Mouse (Mus musculus): ENCODE results near the gene Gpr173.
"Not testable (repeated sequence)": the region's sequence is repeated elsewhere in the genome, so short reads cannot be mapped to it uniquely, and the experiment has no call there.

Gene Gpr173

GRCm38 (mm10) chrX:152368397-152369273, at the start of gene Gpr173:
Gene Gpr173, minus strand, starts transcription at chrX:152368704.
- peak; percentile 79 for DNase-seq (ENCODE audit: extremely low spot score, low spot score)

DNA sequence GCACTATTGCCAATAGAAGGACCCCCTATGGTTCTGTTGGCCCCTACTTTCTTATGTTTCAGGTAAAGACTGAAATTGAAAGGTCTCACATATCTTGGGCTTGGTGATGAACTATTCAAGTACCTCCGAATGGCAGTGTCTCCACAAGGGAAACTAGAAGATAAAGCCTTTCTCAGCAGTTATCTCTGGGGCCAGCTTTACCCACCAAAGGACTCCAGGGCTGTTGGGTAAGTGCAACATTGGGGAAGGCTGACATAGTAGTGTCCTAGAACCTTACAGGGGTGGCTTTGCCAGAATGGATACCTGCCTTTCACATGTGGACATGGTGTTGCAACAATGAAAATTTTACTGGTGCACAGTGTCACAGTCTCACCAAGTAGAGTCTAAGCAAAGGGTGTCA, 34.7 kb upstream of the Gpr173 start:
- no peak for DNase-seq (ENCODE audit: extremely low spot score, low spot score)

DNA sequence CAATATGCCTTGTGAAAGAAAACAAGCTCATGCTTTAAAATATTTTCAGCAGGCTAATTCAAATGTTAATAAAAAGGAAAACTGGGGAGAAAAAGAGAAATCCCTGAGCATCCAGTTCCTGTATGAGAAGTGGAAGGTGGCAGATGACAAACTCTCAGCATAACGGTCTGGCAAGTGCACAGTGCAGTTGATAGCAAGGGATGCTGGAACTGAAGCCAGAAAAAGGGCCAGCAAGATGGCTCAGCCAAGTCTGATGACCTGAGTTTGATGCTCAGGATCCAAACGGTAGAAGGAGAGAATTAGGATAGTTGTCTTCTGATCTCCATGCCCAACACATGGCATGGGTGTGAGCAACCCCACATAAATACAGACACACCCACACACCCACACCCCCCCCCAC, 31.6 kb upstream of the Gpr173 start:
- DNase-seq (ENCODE audit: extremely low spot score, low spot score) = no peak

DNA sequence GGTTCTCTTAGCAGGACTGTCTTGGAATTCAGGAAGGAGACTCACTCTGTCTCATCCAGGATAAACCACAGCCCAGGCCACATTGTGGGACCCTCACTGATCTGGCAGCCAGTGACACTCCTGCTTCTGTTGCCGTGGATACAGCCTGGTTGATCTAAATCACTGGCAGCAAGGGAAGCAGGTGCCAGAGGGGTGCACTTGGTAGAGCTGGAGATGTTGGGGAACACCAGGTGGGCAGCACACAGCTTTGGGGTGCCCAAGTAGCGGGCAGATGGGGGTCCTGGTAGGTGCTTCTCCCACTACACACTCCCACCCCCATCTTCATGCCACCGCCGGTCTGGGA, 479 bp downstream of the Gpr173 start:
- peak; percentile 13 for DNase-seq (ENCODE audit: extremely low spot score, low spot score)

DNA sequence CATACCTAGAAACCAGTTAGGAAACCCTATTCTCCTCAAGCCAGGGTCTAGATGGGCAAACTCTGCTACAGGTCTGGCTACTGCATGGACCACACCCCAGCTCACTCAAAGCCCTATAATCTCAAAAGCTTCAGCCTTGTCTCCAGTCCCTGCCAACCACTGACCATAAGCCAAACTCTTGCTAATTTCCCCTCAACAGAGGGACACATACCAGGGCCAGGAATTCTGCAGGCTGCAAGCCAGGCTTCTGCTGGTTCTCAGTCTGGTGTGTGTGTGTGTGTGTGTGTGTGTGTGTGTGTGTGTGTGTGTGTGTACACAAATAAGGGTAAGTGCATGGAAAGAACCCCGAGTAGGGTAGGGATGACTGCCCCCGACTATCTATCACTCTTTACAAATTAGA, 2.1 kb downstream of the Gpr173 start:
- DNase-seq (ENCODE audit: extremely low spot score, low spot score) = no peak

DNA sequence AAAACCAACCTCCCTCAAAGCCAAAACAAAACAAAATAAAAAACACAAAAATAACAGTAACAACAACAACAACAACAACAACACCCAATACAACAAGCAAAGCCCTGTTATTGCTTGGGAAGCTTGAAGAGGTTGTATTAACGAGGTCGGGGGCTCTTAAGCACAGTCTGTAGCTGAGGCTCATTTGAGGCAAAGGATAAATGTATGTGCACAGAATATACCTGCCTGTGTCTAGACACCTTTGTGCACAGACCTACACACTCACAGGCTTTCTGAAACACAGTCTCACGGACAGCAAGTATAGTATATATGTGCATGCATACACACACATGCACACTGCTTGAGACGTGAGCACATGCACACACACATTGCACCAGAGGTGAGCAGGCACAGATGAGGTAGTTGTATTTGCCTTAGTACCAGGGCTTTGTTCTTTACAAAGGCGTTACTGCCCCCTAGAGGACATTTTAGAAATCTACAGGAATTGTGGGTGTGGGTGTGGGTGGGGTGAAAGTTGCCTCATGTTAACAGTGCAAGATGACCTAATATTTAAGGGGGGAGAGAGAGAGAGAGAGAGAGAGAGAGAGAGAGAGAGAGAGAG, 15.9 kb downstream of the Gpr173 start:
- DNase-seq (ENCODE audit: extremely low spot score, low spot score) = peak; percentile 15

DNA sequence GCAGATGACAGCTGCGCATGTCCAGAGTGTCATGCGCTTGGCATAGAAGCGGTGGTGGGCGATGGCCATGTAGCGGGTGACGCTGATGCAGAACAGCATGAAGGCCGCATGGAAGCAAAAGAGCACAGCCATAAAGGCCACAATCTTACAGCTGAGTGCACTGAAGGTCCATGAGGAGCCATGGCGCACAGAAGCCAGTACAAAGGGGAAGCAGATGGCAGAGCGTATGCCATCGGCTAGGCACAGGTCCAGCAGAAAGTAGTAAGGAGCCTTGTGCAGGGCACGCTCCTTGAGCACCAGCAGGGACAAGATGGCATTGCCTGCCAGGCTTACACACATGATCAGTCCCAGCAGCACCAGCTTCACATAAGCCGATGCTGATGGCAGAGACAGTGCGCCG, 21.5 kb downstream of the Gpr173 start:
- DNase-seq (ENCODE audit: extremely low spot score, low spot score) = no peak

DNA sequence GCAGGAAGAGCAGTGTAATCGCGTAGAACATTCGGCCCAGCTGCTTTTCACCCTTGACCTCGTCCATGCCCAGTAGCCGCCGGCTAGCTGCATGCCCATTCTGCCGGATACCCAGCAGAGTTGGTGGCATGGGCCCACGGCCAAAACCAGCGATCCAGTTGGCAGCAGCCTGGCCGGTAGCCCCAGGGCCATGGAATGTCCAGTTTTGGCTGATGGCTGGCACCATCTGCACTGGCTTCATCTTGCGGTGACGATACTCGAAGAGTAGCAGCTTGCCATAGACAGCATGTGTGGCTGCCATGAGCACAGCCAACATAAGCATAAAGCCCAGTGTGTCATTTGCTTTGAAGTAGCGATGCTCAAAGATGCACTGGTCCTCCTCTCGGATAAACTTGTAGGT, 21.9 kb downstream of the Gpr173 start:
- DNase-seq (ENCODE audit: extremely low spot score, low spot score) = no peak

- no peak for DNase-seq (ENCODE audit: extremely low spot score, low spot score)
Measured at GRCm38 (mm10) chrX:152342903-152343302, 25.6 kb downstream of the Gpr173 start.

DNA sequence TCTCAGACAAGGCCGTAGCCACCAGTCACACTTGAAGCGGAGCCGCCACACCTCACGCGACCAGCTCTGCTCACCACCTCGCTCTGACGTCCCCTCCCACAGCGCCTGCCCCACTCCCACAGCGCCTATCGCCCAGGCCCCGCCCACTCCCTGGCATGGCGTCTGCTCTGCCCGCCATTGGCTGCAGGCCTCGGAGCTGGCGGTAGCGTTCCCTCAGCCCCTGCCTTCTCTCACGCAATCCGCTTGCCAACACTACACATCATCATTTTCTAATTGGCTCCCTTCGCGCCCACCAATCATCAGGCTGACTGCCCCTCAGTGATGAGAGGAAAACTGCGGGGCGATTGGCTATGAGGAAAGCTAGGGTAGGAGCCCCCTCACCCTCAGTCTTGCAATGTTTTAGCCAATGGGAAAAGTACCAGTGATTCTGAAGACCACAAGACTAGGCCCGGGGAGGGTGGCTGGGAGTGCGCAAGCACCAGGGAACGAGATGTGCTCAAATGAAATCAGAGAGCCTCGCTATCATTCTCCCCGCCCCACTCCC, 26.1 kb downstream of the Gpr173 start, which contains the start of gene Tspyl2:
TSS of gene Tspyl2 (minus strand) at position 68 of the 544 bp plus-strand sequence.
- peak; percentile 81 for DNase-seq (ENCODE audit: extremely low spot score, low spot score)

DNA sequence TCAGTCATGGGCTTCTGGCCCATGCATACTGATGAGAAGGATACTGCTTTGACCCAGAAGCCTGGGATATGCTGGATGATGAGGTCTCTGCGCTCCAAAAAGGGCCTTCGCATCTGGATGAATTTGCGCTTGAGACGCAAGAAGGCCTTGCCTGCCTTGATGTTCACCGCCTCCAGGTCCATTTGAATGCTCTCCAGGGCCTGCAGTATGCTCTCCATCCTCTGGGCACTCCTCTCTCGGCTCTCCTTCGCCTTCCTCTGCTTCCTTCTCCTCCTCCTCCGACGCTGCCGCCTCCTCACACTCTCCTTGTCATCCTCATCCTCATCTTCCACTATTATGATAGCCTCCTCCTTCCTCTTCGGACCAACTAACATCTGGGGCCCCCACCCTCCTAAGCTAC, 27.0 kb downstream of the Gpr173 start:
- DNase-seq (ENCODE audit: extremely low spot score, low spot score) = no peak

DNA sequence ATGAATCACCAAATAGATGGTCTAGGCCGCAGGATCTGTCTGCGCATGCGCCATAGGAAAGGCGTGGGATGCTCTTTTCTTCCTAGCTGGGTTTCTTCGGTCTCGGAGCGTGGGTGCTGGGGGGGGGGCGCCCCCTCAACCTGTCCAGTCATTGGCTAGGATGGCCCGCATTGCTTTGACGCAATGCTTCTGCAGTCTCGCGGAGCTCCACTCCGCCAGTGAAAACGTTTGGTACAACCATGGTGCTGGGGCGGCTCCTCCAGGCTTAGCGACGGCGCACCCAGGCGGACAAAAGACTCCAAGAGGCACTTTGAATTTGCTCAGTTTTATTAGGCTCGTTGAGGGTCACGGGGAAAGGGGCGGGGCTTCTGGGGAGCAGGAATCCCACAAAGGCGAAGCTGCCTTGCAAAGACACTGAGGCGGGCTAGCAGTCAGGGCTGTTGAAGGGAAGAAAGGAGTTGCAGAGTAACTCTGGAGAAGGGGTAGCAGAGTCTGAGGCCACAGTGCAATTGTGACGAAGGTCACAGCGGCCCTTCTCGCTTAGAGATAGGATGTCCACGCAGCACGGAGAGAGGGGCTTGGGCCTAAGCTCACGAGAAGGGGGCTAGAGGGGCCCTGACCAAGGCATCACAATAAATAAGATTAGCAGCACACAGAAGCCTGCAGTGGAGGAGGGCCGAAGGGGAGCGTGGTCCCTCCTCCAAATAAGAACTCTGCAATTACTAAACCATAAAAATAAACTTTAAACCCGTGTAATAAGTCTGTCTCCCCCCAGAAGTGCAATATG, 31.8 kb downstream of the Gpr173 start:
- DNase-seq (ENCODE audit: extremely low spot score, low spot score) = peak; percentile 84

DNA sequence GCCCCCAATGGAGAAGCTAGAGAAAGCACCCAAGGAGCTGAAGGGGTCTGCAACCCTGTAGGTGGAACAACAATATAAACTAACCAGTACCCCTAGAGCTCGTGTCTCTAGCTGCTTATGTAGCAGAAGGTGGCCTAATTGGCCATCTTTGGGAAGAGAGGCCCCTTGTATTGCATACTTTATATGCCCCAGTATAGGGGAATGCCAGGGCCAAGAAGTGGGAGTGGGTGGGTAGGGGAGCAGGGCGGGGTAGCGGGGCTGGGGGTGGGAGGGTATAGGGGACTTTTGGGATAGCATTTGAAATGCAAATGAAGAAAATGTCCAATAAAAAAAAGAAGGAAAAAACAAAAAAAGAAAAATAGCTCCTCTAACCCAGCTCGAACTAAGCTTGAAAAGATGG, 32.4 kb downstream of the Gpr173 start:
- DNase-seq (ENCODE audit: extremely low spot score, low spot score) = not testable (repeated sequence)

DNA sequence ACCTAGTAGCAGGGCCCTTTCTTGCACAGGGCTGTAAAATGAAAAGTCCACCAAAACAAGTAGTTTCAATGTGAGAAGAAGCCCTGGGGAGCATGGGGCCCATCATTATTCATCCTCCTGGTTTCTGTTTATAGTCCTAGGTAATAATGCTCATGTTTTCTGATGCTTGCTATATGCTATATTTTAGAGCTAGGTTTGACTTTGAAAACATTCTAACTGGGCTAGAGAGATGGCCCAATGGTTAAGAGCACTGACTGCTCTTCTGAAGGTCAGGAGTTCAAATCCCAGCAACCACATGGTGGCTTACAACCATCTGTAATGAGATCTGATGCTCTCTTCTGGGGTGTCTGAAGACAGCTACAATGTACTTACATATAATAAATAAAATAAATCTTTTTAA, 39.1 kb downstream of the Gpr173 start:
- not testable (repeated sequence) for DNase-seq (ENCODE audit: extremely low spot score, low spot score)

DNA sequence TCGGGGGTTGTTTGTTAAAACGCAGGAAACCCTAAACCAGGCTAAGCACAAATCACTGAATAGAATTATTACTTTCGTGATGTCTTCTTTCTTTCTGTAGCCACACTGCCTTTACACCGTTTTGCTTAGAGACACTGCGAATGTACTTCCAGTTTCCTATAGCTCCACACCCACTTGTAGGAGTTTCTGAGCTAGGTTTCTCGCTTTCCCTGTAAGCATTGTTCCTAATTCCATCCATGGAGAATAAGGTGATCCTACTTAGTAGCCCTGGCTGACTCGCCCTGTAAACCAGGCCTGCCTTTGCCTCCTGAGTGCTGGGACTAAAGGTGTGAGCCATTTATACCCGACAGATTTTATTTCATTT, 40.8 kb downstream of the Gpr173 start:
- no peak for DNase-seq (ENCODE audit: extremely low spot score, low spot score)

DNA sequence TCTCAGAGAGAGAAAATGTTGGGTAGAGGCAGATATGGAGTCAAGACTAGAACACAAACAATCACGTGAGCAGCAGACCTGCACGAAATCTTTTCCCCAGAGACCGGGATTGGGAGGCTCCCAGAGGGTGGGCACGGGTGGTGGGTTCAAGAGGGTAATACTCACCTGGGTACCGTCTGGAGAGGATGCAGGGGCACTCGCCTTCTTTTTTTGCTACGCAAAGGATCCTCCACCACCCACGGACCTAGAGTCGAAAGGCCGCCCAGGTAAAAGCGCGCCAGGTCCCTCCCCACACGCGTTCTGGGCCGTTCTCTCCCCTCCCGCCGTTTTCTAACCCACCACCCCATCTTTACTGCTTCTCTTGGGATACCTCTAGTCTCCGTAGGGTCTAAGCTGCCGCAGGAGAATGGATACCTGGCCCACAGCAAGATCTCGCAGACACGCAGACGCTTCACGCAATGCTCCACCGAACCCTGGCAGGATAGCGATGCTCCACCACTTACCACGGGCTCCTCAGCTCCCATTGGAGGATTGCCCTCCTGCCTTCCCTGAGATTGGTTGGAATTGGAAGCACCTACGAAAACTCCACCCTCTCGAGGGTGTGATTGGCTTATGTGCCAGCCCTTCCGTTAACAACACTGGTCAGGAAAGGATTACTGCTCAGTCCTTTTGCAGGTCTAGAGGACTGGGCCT, 41.4 kb downstream of the Gpr173 start, which contains the start of gene Kantr:
TSS of gene Kantr (minus strand) at position 500 of the 693 bp plus-strand sequence.
- peak; percentile 61 for DNase-seq (ENCODE audit: extremely low spot score, low spot score)

GRCm38 (mm10) chrX:152323584-152323983, 44.9 kb downstream of the Gpr173 start:
- no peak for DNase-seq (ENCODE audit: extremely low spot score, low spot score)

DNA sequence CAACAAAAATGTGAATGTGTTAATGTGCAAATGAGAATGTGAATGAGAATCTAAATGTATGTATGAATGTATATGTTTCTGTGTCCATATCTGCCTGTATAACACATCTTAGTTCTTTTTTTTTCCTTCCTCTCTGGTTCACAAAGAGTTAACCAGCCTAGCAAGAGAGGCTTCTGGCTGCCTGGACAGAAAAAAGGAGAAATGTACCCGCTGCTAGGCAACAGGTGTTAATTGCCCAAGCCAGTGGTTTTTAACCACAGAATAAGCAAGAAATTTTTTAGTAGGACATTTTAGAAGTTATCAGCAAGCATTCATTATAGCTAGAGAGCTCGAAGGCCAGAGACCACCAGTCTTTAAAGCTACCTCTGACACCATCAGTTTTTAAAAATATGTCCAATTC, 45.7 kb downstream of the Gpr173 start:
- DNase-seq (ENCODE audit: extremely low spot score, low spot score) = no peak

- no peak for DNase-seq (ENCODE audit: extremely low spot score, low spot score)
Measured at GRCm38 (mm10) chrX:152320535-152320934, 48.0 kb downstream of the Gpr173 start.

DNA sequence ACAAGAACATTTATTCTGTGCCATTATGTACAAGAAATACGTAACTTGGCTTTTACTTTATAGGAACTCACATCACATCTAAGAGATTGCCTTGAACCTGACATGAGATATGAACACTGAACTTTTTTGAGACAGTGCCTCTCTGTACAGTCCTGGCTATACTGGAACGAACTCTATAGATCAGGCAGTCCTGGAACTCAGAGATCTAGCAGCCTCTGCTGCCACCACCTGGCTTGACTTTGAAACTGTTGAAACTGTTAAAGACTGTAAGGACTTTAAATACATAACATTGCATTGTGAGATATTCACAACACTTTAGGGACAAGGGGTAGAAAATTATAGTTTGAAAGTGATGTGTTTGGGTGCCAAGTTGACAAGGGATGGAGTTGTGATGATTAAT, 60.6 kb downstream of the Gpr173 start:
- no peak for DNase-seq (ENCODE audit: extremely low spot score, low spot score)

- DNase-seq (ENCODE audit: extremely low spot score, low spot score) = no peak
Measured at GRCm38 (mm10) chrX:152307371-152307770, 61.1 kb downstream of the Gpr173 start.

Data from neural tube, embryonic 10.5 days (tissue).